Mouse (Mus musculus) kidney, adult 2 months (tissue): ENCODE results near the gene Serpine2. TPM values are rescaled to one million over a fixed set of nuclear protein-coding genes. Genes with fewer than 3 reads are reported as not detected.

Experiments
- DNase-seq: peaks from one replicate; pipeline ENCODE4 v3.0.0; 2021
- H3K27ac ChIP-seq: fragments of 200-500 bp; 2 replicates; pipeline ENCODE4 v1.5.1; 2012; ENCODE audit warnings: low read depth, low read length, control low read depth, inconsistent platforms; ENCODE audit not compliant: insufficient read depth
- H3K27me3 ChIP-seq: fragments of 200-500 bp; replicated peaks from 2 replicates; pipeline ENCODE4 v1.6.1; 2012; ENCODE audit warnings: mild to moderate bottlenecking, moderate library complexity, low read length, inconsistent platforms; ENCODE audit not compliant: control insufficient read depth, insufficient read depth
- H3K36me3 ChIP-seq: fragments of 200-500 bp; 2 replicates; pipeline ENCODE4 v1.6.1; 2012; ENCODE audit warnings: mild to moderate bottlenecking, moderate library complexity, low read length, inconsistent platforms; ENCODE audit not compliant: control insufficient read depth, insufficient read depth
- H3K4me1 ChIP-seq: fragments of 200-500 bp; 2 replicates; pipeline ENCODE4 v1.6.1; 2011; ENCODE audit warnings: low read length; ENCODE audit not compliant: control insufficient read depth, insufficient read depth
- H3K4me3 ChIP-seq: fragments of 200-500 bp; 2 replicates; pipeline ENCODE4 v1.5.1; 2011; ENCODE audit warnings: mild to moderate bottlenecking, low read depth, low read length, control low read depth; ENCODE audit not compliant: insufficient read depth
- CTCF ChIP-seq: fragments of 200-500 bp; conservative IDR thresholded peaks from 2 replicates; pipeline ENCODE4 v1.5.1; 2011; ENCODE audit warnings: low read depth, mild to moderate bottlenecking, control low read depth, low read length, moderate library complexity, mixed read lengths; ENCODE audit not compliant: insufficient read depth, insufficient read length
- POLR2A ChIP-seq: fragments of 200-500 bp; IDR thresholded peaks from one replicate; pipeline ENCODE4 v1.6.1; 2011; ENCODE audit warnings: low read depth, low read length, control low read depth
- WGBS: fragments of 180-500 bp; shearing (Covaris S2); methylation state at CpG from one replicate; pipeline ENCODE4 v1.1.7; 2018; 5-methylcytosine and 5-hydroxymethylcytosine counted together
- polyA plus RNA-seq: library from polyadenylated mRNA; depleted of rRNA; stranded (reverse); fragments of >200 nt; gene quantifications from 2 replicates; pipeline ENCODE4 v1.2.3, GENCODE M21; 2012

Serpine2 gene
- polyA plus RNA-seq, 1 experiment, result 27.2 TPM

GRCm38 (mm10) chr1:79778011-79778410 is 83.0 kb downstream of the Serpine2 start:
- H3K27ac ChIP-seq, result no peak overlapping the region
- H3K4me1 ChIP-seq, result no peaks in the 10 kb centered on the region
- no peak for TF ChIP-seq CTCF
- TF ChIP-seq POLR2A, result no peak
- 54% methylated on average over 11 of the region's 11 CpGs for WGBS
- H3K4me3 ChIP-seq, result no peak overlapping the region
- peaks cover 7% of the 10 kb centered on the region for H3K36me3 ChIP-seq
- no peak for DNase-seq
- no peaks in the 10 kb centered on the region for H3K27me3 ChIP-seq

GRCm38 (mm10) chr1:79775927-79776458 is 85.0 kb downstream of the Serpine2 start, which contains the start of the genes Mrpl44 and Wdfy1:
Gene Mrpl44 (plus strand): TSS chr1:79776018.
Gene Wdfy1 (minus strand): TSS chr1:79776143.
- TF ChIP-seq CTCF (no peak), POLR2A (no peak)
- peak within 1 kb of the TSS; percentile 51 for H3K27ac ChIP-seq
- peak; percentile 99 for DNase-seq
- peaks cover 4% of the 10 kb centered on the region for H3K36me3 ChIP-seq
- H3K27me3 ChIP-seq, result no peaks in the 10 kb centered on the region
- WGBS, result under 1% methylated on average over 38 of the region's 38 CpGs
- peak within 1 kb of the TSS; percentile 78 for H3K4me3 ChIP-seq
- no peaks in the 10 kb centered on the region for H3K4me1 ChIP-seq

GRCm38 (mm10) chr1:79774164-79774780 is 86.7 kb downstream of the Serpine2 start:
- H3K27me3 ChIP-seq, result no peaks in the 10 kb centered on the region
- WGBS, result 82% methylated on average over 4 of the region's 4 CpGs
- 0 out of 2 replicates have a peak, but pooled peaks cover 2% of the 10 kb centered on the region for H3K36me3 ChIP-seq
- no peak overlapping the region for H3K4me3 ChIP-seq
- DNase-seq, result no peak
- H3K4me1 ChIP-seq, result no peaks in the 10 kb centered on the region
- H3K27ac ChIP-seq, result no peak overlapping the region
- TF ChIP-seq POLR2A (no peak), CTCF (no peak)

- H3K27ac ChIP-seq, result no peak overlapping the region
- DNase-seq, result no peak
- WGBS, result 39% methylated on average over 1 of the region's 1 CpGs
- H3K27me3 ChIP-seq, result no peaks in the 10 kb centered on the region
- no peak overlapping the region for H3K4me3 ChIP-seq
- no peak for TF ChIP-seq CTCF
- H3K4me1 ChIP-seq, result no peaks in the 10 kb centered on the region
- H3K36me3 ChIP-seq, result no peaks in the 10 kb centered on the region
Measured at GRCm38 (mm10) chr1:79768231-79768630, 92.7 kb downstream of the Serpine2 start.

- TF ChIP-seq POLR2A, result no peak
- no peak for TF ChIP-seq CTCF
- Histone ChIP-seq H3K36me3 (no peaks in the 10 kb centered on the region), H3K4me1 (peaks cover 7% of the 10 kb centered on the region), H3K27me3 (no peaks in the 10 kb centered on the region), H3K4me3 (no peak overlapping the region), H3K27ac (no peak overlapping the region)
- 96% methylated on average over 1 of the region's 1 CpGs for whole genome bisulfite sequencing
- DNase-seq, result no peak
Measured at GRCm38 (mm10) chr1:79764483-79764882, 96.5 kb downstream of the Serpine2 start.

- TF ChIP-seq POLR2A (no peak), CTCF (no peak)
Measured at GRCm38 (mm10) chr1:79764031-79764430, 96.9 kb downstream of the Serpine2 start.

More at GRCm38 (mm10) chr1:79764031-79764430, 96.9 kb downstream of the Serpine2 start:
- peaks cover 10% of the 10 kb centered on the region for H3K4me1 ChIP-seq
- H3K27ac ChIP-seq, result no peak overlapping the region
- DNase-seq, result no peak
- no peaks in the 10 kb centered on the region for H3K36me3 ChIP-seq
- WGBS, result 90% methylated on average over 2 of the region's 2 CpGs
- no peaks in the 10 kb centered on the region for H3K27me3 ChIP-seq
- H3K4me3 ChIP-seq, result no peak overlapping the region
